Mouse (Mus musculus) T-helper 17 cell (primary cell): ENCODE data around the gene 4931414P19Rik.
"Not testable (repeated sequence)": the region's sequence is repeated elsewhere in the genome, so short reads cannot be mapped to it uniquely, and the experiment has no call there.

Source experiments
- in situ Hi-C, 2 experiments: fragments of 300-600 bp; cut with MboI, MseI; formaldehyde crosslinking; loops; 1 replicate in 1 of 2; 2 replicates in 1 of 2; pipeline ENCODE4 v1.15.1; 2025; ENCODE audit warnings: high pct_unique_total_duplicates in 2 of 2

Gene 4931414P19Rik

DNA sequence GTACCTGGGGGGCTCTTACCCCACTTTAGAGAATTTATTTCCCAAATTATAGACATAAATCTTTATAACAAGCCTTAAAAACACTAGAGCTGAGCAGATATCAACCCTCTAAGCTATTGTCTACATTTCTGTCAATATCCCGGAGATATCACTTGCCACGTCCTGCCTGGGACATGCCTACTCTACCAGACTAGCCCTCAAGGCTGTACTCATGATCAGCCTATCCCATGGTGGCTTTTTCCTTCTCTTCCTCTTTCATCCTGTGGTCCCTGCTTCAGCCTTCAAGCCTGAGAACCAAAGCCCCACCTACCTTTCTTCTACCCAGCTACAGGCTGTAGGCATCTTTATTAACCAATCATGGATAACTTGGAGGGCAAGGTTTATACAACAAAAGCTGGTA, 24.0 kb upstream of the 4931414P19Rik start:
- in situ Hi-C loops, result no loop called here

DNA sequence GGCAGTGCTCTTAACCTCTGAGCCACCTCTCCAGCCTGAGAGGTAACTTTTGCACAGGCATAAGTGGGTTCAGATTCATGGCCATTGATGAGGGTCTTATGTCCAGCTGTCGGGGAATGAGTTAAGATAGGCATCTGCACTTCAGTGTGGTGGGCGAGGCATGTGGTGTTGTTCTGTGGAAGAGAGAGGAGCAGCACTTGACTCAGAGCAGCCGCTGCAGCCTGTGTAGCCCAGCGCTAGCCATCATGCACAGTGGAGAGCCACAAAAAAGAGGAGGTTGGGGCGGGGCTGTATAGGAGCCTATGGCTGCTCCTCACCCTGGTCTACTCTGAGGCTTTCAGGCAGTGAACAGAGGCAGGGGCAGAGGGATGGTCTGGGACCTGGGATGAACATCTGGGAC, 22.3 kb upstream of the 4931414P19Rik start:
- in situ Hi-C loops, result no loop called here

DNA sequence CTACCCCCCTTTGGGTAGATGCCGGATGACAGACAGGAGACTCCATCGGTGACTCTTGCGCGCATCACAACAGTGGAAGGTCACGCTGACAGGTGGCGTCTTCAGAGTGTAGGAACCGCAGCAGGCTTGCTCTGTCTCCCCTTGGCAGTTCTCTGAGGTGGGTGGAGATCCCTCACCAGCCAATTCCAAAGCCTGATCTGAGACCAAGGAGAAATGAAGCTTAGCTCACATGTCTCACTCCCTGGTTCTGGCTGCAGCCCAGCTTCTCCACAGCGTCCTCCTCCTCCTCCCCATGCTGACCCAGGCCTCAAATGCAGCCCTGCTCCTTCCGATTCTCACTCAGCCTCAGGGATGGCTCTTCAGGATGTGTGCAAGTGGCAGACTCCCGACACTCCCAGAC, 19.2 kb upstream of the 4931414P19Rik start:
- in situ Hi-C loops, result no loop called here

DNA sequence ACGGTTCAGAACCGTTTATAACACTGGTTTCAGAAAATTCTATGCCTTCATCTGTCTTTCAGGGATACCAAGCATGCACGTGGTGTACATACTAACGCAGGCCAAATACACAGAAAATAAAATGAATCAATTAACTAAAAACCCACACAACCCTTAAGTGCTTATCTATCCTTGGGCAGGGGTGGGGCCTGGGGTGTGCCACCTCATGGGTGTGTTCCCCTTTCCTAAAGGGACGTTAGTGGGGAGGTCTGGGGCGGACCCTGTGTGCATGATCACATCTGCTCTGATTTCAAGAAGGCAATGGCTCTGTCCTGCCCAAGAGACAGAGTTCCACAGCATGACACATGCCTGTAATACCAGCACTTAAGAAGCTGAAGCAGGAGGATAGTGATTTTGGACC, 17.5 kb upstream of the 4931414P19Rik start:
- in situ Hi-C loops, result no loop called here

DNA sequence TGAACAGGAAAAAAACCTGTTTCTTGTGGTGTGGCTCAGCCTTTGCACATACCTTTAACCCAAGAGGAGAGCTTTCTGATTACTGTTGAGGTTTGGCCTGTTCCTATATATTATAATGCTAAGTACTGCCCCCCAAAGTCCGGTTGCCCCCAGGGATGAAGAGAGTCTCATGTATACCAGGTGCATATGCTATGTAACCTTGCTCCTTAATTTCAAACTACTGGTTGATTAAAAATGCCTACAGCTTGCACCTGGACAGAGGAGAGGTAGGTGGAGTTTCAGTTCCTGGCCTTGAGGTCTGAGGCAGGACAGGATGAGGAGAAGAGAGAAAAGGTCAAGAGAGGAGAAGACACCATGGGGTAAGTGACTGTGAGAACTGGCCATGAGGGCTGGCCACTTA, 15.3 kb upstream of the 4931414P19Rik start, which contains the start of gene Psmb11:
TSS of gene Psmb11 (plus strand) at position 301 of the 400 bp plus-strand sequence.
- in situ Hi-C loops, result no loop called here

DNA sequence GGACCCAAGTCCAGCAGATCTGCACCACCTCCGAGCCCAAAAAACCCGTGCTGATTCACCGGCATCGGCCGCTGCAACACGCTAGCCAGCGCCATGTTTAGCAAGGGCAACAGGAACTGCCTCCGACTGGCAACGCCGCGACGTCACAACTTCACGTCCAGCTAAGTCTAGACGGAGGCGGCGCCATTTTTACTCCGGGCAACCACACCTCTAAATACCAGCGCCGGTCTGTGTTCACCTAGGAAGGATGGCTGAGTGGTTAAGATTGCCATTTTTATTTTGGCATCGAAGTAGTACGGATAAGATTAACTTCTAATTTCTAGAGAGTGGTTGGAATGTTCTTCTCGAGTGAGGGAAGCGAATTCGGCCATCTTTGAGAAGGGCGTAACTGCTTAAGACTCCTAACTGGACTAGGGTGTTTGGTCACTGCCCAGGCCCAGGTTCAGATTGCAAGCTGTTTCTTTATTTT, 12.1 kb upstream of the 4931414P19Rik start, which contains the start of gene Psmb5:
TSS of gene Psmb5 (minus strand) at position 126 of the 469 bp plus-strand sequence.
- in situ Hi-C loops, result no loop called here

DNA sequence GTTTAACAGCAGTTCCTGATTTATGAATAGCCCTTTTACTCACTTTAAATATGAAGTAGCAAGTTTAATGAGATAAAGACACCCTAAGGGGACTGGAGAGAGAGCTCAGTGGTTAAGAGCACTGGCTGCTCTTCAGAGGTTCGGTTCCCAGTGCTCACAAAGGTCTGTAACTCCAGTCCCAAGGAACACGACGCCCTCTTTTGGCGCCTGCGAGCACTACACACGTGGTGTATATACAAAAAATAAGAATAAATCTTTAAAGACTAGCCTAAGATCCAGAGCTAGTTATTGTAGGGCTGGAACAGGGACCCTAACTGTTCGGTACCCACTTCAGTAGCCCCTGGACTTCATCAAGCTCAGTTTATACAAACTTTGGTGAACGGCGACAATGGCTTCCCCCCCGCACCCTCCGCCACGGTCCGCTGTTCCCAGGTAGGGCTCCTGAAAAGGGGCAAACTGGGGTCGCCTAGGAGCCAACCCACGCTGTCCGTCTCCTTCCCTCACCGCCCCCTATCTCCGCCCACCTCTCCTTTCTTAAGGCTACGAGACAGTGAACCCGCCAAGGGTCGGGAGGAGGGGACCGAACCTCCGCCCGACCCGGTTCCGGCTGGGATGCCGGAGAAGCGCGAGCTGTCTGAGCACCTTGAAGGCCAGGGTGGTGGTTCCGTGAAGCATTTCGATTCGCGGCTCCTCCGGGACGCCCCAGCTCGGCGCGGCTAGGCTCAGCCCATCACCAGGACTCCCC, 11.5 kb upstream of the 4931414P19Rik start:
- in situ Hi-C loops, result no loop called here

DNA sequence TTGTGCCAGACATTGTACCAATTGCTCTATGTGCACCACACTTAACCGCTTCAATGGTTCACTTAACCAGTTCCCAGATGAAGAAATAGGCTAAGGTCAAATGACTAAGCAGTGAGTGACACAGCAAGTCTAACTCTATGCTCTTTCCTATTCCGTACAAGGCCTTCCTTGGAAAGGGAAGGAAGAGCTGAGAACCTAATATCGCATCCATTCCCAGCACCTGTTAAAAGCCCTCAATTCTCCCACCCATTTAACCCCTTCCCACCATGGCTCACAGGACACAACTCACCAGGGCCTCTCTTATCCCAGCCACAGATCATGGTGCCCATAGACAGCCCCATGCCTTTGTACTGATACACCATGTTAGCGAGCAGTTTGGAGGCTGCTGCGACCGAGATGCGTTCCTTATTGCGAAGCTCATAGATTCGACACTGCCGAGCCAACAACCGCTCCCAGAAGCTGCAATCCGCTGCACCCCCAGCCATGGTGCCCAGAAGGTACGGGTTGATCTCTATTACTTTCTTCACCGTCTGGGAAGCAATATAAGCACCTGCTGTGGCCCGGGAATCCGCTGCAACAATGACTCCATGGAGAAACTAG, 10.5 kb upstream of the 4931414P19Rik start:
- in situ Hi-C loops, result no loop called here

DNA sequence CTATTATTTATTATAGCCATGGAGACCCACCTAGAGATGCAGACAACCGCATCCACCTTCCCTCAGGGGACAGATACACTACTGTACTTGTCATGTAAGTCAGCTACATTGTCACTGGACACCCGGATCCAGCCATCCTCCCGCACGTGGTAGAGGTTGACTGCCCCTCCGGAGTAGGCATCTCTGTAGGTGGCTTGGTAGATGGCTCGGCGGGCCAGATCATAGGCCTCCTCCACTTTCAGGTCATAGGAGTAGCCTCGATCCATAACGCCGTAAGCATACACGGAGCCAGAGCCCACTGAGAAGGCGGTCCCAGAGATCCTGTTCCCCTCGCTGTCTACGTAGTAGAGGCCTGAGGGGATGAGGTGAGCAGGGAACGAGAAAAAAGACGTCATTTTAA, 8.3 kb upstream of the 4931414P19Rik start:
- in situ Hi-C loops, result not testable (repeated sequence)

DNA sequence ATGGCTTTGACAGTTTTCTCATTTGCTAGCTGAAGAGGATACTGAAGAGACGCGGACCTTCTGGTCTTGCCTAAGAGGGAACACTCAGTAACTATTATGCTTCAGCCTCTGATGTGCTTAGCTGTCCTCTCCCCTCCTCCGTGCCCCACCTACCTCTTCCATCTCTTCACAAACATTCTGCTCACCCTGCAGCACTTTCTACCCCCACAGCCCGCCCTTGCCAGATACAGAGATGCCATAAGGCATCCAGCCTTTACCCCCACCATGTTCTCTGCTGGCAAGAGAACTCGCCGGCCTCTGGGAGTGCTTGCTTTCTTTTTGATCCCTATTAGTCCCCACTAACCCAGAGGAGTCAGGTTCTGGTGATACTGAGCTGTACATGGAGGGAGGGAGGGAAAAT, 4.9 kb upstream of the 4931414P19Rik start:
- in situ Hi-C loops, result no loop called here

DNA sequence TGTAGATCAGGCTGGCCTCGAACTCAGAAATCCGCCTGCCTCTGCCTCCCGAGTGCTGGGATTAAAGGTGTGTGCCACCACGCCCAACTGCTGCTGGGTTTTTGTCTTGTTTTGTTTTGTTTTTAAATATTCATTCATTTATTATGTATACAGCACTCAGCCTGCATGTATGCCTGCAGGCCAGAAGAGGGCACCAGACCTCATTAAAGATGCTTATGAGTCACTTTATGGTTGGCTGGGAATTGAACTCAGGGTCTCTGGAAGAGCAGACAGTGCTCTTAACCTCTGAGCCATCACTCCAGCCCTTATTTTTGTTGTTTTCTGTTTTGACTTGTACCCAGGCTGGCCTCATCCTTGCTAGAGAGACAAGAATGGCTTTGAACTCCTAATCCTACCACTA, 4.2 kb upstream of the 4931414P19Rik start:
- in situ Hi-C loops, result no loop called here

DNA sequence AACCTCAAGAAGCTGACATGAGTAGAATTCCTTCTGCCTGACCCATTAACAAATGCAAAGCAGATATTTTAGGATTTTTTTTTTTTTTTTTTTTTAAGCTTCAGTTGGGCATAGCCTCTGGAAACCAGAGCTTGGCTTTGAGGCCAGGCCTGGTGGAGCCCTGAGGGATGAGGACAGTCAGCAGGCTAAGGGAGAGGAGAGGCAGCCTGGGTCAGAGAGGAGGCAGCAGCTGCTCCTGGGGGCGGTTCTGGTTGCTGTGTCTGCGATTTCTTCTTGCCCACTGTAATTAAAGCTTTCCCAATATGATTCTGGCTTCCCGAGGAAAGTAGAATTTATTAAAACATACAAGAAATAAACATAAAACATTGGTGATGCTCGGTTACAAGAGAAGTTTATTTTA, 3.5 kb upstream of the 4931414P19Rik start:
- in situ Hi-C loops, result no loop called here

DNA sequence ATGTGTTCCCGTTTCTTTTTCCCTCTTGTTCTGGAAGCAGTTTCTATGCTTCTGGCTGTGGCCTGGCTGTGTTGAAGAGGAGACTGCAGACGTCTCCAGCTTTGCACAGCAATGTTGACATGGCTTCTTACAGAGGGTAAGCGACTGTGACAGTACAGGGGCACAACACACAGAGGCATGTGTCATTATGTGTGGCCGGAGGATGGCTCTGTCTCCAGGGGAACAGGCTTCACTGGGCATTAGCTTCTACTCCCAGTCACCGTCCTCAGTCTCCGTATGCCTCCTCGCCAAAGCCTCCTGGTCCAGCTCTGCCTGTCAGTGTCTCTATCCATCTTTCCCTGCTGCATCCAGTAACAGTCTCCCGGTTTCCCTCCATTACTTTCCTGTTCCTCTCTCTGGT, 1.4 kb upstream of the 4931414P19Rik start:
- in situ Hi-C loops, result no loop called here

DNA sequence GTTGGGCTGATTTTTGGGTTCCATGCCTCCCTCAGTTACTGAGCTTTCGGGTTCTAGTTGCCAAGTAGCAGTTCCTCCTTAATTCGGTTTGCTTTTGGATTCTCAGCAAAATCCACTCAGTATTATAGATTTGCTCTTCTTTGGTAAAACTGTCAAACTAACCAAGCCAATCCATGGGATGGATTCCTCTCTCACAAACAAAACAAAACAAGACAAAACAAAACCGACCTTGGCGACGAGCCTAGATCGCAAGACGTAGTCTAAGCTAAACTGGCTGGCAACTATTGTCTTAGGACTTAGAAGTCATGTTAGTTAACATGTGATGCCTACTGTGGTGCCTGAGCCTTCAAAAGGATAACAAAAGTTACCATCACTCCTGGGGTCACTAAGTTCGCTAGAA, 2.1 kb downstream of the 4931414P19Rik start:
- in situ Hi-C loops, result no loop called here

DNA sequence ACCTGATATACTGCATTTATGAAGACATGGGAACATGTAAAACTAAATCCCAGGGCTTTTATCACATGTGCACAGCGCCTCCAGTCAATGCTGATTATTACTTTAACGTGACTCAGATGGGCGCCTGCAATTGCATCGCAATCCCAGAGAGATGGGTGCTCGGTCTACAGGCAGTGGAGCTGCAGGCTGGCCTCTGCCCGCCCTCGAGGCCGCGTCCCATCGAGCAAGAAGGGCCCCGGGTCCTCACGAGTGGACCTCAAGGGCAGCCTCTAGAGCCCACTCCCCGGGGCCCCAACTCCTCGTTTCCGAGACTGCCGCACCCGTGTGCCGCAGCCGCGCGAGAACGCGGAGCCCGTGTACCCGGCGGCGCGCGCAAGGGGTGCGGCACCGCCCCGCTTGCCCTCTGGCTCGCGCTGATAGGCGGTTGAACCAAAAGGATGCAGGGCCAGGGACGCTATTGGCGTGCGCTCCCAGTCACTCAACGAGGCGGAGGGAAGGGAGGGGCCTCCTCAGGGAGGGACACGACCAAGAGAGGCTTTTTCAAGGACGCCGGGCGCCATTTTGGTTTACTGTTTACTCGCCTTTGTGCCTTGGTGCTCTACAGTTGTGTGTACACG, 2.6 kb downstream of the 4931414P19Rik start:
- in situ Hi-C loops, result no loop called here

DNA sequence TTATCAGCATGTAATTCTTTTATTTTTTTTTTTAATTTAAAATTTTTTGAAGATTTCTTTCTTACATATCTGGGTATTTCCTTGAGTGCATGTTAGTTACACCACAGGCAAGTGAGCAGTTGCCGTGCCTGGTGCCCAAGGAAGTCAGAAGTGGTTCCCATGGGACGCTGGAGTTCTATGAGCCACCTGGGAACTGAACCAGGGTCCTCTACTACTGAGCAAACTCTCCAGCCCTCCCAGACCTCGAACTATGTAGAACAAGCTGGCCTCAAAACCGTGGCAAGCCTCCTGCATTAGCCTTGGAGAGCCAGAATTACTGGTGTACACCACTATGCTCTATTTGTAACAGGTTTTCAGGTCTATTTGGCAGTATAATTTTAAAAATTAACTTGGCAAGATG, 3.2 kb downstream of the 4931414P19Rik start:
- in situ Hi-C loops, result no loop called here

DNA sequence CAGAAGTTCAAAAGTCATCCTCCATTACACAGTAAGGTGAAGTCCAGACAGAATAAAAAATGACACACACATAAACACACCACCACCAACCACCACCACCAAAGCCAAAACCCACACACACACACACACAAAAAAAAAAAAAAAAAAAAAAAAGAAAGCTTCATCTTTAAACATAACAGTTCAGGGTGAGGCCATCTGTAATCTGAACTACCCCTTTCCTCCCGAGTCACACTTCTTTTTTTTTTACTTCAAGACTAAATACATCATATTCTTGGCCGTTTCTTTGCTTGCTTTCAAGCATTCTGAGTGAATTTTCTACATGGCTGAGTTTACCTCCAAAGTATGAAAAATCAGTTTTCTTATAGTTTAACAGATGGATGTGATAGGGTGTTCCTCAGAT, 4.2 kb downstream of the 4931414P19Rik start:
- in situ Hi-C loops, result no loop called here

DNA sequence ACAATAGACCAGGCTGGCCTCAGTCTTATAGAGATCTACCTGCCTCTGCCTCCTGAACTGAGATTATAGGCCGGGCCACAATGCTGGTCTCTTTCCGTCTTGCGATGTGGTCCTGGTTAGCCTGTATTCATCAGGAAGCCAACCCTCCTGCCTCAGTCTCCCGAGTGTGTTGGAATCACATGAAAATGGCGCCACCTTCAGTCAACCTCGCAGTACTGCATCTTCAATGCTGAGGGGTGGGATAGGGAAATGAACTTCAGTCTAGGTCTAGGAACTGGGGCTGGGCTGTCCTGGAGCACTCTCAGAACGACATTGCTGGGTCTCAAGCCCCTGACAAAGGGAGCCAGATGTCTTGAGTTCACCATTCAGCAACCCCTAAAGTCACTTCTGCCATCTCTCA, 8.7 kb downstream of the 4931414P19Rik start:
- in situ Hi-C loops, result no loop called here

DNA sequence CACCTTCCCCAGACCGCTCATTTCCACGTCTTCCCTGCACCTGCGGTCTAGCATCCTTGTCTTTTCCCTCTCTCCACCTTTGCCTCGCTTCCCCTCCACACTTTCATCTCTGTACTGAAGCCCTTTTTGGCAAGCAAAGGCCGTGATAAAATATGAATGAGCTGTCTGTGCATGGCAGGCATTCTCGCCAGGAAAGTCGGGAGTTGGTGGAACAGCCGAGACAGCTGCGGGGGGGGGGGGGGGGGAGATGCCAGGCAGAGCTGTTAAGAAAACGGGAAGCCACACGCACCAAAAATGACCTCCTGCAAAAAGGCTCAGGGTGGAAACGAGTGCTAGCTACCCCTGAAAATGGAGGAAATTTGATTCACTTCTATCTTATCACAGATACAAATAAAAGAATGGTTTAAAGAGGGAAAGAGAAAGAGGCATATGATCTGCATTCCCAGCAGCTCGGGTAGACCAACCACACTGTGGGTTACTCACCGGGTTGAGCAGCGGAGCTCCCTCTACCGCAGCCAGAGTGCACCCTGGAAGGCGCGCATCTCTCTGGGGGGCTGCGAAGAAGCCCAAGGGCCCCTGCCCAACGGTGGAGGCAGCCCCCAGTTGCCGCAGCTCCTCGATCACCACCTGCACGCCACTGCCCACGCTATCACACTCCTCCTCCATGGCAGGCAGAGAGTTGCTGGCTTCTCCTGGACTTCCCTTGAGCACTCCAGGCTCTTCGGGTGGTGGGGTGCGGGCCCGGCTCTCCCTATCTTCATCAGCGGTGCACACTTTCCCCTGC, 11.0 kb downstream of the 4931414P19Rik start:
- in situ Hi-C loops, result no loop called here

DNA sequence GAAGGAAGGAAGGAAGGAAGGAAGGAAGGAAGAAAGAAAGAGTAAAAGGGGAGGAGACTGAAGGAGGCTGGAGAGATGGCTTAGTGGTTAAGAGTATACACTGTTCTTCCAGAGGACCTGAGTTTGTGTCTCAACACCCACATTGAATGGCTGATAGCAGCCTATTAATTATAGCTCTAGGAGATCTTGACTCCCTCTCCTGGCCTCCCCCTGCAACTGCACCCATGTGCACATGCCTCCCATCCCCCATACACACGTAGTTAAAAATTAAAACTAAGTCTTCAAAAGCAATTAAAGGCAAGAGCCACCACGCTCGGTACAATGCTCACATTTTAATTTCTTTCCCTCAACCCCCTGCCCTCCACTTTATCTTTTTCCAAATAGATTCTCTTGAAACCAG, 11.7 kb downstream of the 4931414P19Rik start:
- in situ Hi-C loops, result no loop called here

DNA sequence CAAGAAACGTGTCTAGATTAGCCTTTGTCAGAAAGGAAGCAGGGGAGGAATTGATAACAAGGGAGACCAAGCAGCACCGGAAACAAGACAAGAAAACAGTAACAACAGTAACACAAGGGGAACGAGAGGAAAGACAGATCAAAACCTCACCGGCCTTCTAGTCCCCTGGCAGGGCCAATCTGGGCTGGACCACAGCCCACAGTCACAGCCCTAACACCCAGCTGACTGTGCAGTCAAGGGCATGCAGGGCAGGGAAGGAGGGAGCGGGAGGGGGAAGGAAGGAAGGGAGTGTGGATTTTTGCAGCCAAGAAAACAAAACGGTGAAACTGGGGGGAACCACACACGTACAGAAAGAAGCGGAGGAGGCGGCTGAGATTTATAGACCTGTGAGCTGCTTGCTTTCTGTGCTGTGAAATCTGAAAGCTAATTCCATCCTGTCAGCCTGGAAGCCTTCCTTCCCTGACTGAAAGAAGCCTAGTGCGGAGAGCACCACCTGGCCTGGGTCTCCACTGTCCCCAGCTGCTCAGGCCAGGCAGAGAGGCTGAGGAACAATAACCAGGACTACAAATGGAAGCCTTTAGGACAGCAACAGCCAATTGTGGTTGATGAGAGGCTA, 13.4 kb downstream of the 4931414P19Rik start:
- in situ Hi-C loops, result no loop called here

DNA sequence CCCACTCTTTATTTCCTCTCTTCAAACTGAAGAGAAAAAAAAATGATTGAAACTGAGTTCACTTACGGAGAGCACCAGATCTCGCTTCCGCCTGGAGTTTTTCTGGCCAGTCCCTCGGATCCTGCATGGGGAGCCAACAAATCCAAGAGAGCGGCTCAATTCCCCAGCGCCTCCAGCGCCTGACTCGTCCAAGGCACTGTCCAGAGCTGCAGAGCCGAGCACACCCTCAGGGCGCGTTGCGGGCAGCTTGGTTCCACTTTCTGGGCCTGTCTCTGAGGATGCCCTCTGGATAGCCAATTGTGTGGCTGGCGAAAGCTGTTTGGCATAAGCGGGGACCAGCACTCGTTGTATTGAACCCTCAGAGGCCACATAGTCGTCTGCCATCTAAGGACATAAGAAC, 14.7 kb downstream of the 4931414P19Rik start:
- in situ Hi-C loops, result no loop called here
